Mouse (Mus musculus): ENCODE results near the gene Ythdf1. TPM values are rescaled to one million over a fixed set of nuclear protein-coding genes. Genes with fewer than 3 reads are reported as not detected.

The Ythdf1 gene
- total and polyA plus RNA-seq, 3 experiments, result 29.5 to 57.9 (median 41.8) TPM

- DNase-seq, result no peak
These were observed 41.2 kb downstream of the Ythdf1 start for GRCm38 (mm10) chr2:180879365-180880067.

DNA sequence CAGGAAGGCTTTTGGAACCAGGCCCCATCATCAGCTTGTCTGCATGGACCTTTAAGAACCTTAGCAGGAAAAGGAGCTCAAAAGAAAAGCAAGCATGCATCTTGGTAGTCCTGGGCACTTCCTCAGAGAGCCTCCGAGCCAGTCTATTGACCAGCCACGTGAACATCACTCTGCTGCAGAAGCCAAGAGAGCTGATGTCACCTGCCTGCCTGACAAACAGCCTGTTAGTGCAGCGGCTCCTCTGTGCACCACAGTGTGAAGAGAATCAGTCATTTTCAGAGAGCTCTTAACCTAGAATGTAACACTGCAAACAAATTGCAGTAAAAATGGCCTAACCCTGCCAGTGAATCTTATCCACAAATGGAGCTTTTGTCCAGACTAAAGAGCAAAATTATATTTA, 50.7 kb downstream of the Ythdf1 start:
- DNase-seq, result no peak

DNA sequence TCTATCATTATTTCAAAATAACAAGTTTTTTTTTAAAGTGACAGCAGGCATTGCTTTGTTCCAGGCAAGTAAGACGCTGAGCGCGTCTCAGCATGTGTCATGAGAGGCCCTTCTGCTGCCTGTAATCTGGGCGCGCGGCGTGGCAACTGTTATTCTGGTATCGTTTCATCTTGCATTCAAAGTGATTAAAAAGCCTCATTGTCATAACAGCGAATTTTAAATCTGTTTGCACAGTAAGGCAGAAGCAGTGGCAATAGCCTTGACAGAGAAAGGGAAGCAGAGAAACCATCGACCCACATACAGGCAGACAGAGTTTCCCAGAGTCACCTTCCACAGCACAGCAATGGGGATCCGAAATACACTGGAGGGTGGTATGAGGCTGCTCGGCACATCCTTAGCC, 59.2 kb downstream of the Ythdf1 start:
- DNase-seq, result no peak

DNA sequence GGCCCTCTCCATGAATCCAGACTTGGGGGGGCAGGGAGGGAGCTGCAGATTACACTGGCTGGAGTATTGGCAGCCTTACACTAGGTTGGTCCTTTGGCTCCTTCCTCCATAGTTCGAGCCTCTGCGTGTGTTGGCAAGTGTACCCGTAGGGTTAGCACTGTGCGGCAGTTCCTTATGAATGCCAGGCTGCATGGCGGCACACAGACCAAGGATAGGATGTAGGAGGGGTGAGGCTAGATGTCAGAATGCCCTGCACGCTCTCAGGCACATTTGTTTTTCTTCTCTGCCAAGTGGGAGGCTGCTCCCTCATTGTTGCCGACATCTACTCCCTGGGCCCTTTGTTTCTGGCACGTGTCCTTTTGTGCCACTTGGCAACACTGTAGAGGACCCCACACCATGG, 63.6 kb downstream of the Ythdf1 start:
- no peak for DNase-seq

GRCm38 (mm10) chr2:180855005-180855544, 65.7 kb downstream of the Ythdf1 start:
- no peak for DNase-seq

Small RNAs within 50 kb of the gene (microRNA-seq; reads per million reads assigned to microRNA genes)
- gene Mir124a-3, result 0 reads per million in 2 experiments

Other genes starting within 250 kb of the Ythdf1 start
- 10 to 100 TPM; 36.6 to 38.6 TPM for gene Dido1, start 210.9 kb downstream of the Ythdf1 start, total RNA-seq (2021)
- 7.3 and 8.7 TPM in 2 replicates for gene Dido1, start 210.9 kb downstream of the Ythdf1 start, polyA plus RNA-seq (2012; rRNA removed)
- 10 to 100 TPM; 58.3 to 61.8 TPM for gene Gid8, start 210.8 kb downstream of the Ythdf1 start, total RNA-seq (2021)
- 11.3 and 12.2 TPM in 2 replicates for gene Gid8, start 210.8 kb downstream of the Ythdf1 start, polyA plus RNA-seq (2012; rRNA removed)
- under 1 TPM; 0.52 TPM for gene Slc17a9, start 195.7 kb downstream of the Ythdf1 start, total RNA-seq (2021)
- 2.7 and 3.8 TPM in 2 replicates for gene Slc17a9, start 195.7 kb downstream of the Ythdf1 start, polyA plus RNA-seq (2012; rRNA removed)
- gene Bhlhe23, start 144.0 kb downstream of the Ythdf1 start, total RNA-seq (2021), result not detected
- not detected in 2 replicates for gene Bhlhe23, start 144.0 kb downstream of the Ythdf1 start, polyA plus RNA-seq (2012; rRNA removed)
- gene Birc7, start 8.1 kb upstream of the Ythdf1 start, total RNA-seq (2021), result not detected
- gene Birc7, start 8.1 kb upstream of the Ythdf1 start, polyA plus RNA-seq (2012; rRNA removed), result not detected in 2 replicates
- 1 to 10 TPM; 5.0 to 9.5 TPM for gene Nkain4, start 33.8 kb upstream of the Ythdf1 start, total RNA-seq (2021)
- 11.9 and 14.3 TPM in 2 replicates for gene Nkain4, start 33.8 kb upstream of the Ythdf1 start, polyA plus RNA-seq (2012; rRNA removed)
- gene Arfgap1, start 46.3 kb upstream of the Ythdf1 start, total RNA-seq (2021), result 10 to 100 TPM; 42.6 to 44.7 TPM
- 49.2 and 49.4 TPM in 2 replicates for gene Arfgap1, start 46.3 kb upstream of the Ythdf1 start, polyA plus RNA-seq (2012; rRNA removed)
- gene Col20a1, start 65.6 kb upstream of the Ythdf1 start, total RNA-seq (2021), result 1 to 10 TPM; 1.6 to 3.3 TPM
- gene Col20a1, start 65.6 kb upstream of the Ythdf1 start, polyA plus RNA-seq (2012; rRNA removed), result 4.3 and 5.4 TPM in 2 replicates
- gene Chrna4, start 122.6 kb upstream of the Ythdf1 start, total RNA-seq (2021), result 10 to 100 TPM in 1 of 2 experiments, 1 to 10 TPM in 1; 6.5 to 35.4 TPM
- gene Chrna4, start 122.6 kb upstream of the Ythdf1 start, polyA plus RNA-seq (2012; rRNA removed), result 8.9 and 13.8 TPM in 2 replicates
- 1 to 10 TPM; 5.2 to 5.4 TPM for gene Kcnq2, start 214.4 kb upstream of the Ythdf1 start, total RNA-seq (2021)
- 2.8 and 3.7 TPM in 2 replicates for gene Kcnq2, start 214.4 kb upstream of the Ythdf1 start, polyA plus RNA-seq (2012; rRNA removed)
- gene Eef1a2, start 236.1 kb upstream of the Ythdf1 start, total RNA-seq (2021), result 10 to 100 TPM; 44.0 to 65.9 TPM
- gene Eef1a2, start 236.1 kb upstream of the Ythdf1 start, polyA plus RNA-seq (2012; rRNA removed), result 30.4 and 42.9 TPM in 2 replicates